Mouse (Mus musculus) midbrain, embryonic 12.5 days (tissue): Measurements from ENCODE around the gene Malsu1. TPM values are rescaled to one million over a fixed set of nuclear protein-coding genes. Genes with fewer than 3 reads are reported as not detected.

ENCODE experiments used
- ATAC-seq: fragments of 200-750 bp; cut with Nextera tagmentation; 2 replicates; pipeline ENCODE4 v1.8.0; 2017; ENCODE audit warnings: low read depth, moderate TSS enrichment, moderate library complexity; ENCODE audit not compliant: low FRiP score
- H3K27ac ChIP-seq: fragments of 300-500 bp; sonication (generic); replicated peaks from 2 replicates; pipeline ENCODE4 v1.5.1; 2016; ENCODE audit warnings: mild to moderate bottlenecking
- H3K27me3 ChIP-seq: fragments of 300-500 bp; sonication (generic); 2 replicates; pipeline ENCODE4 v1.6.1; 2016; ENCODE audit warnings: mild to moderate bottlenecking
- H3K36me3 ChIP-seq: fragments of 300-500 bp; sonication (generic); 2 replicates; pipeline ENCODE4 v1.6.1; 2016
- H3K4me1 ChIP-seq: fragments of 300-500 bp; sonication (generic); 2 replicates; pipeline ENCODE4 v1.6.1; 2016
- H3K4me2 ChIP-seq: fragments of 300-500 bp; sonication (generic); replicated peaks from 2 replicates; pipeline ENCODE4 v1.6.1; 2016; ENCODE audit warnings: mild to moderate bottlenecking, moderate library complexity
- H3K4me3 ChIP-seq: fragments of 300-500 bp; sonication (generic); 2 replicates; pipeline ENCODE4 v1.5.1; 2016; ENCODE audit warnings: mild to moderate bottlenecking
- H3K9ac ChIP-seq: fragments of 300-500 bp; sonication (generic); replicated peaks from 2 replicates; pipeline ENCODE4 v1.6.1; 2016; ENCODE audit warnings: mild to moderate bottlenecking, moderate library complexity
- H3K9me3 ChIP-seq: fragments of 300-500 bp; sonication (generic); 2 replicates; pipeline ENCODE4 v1.6.1; 2016; ENCODE audit warnings: mild to moderate bottlenecking
- WGBS: fragments of 180-500 bp; shearing (Covaris S2); methylation state at CpG from one replicate; pipeline ENCODE4 v1.1.7; 2016; 5-methylcytosine and 5-hydroxymethylcytosine counted together
- polyA plus RNA-seq: library from polyadenylated mRNA; unstranded; fragments of >200 nt; fragmentation: Nextera tagmentation; extraction: Ambion mirVana; gene quantifications from 2 replicates; pipeline ENCODE4 v1.2.1, GENCODE M21; 2016

Malsu1 gene
- 60.9 and 67.0 TPM in 2 replicates for polyA plus RNA-seq

DNA sequence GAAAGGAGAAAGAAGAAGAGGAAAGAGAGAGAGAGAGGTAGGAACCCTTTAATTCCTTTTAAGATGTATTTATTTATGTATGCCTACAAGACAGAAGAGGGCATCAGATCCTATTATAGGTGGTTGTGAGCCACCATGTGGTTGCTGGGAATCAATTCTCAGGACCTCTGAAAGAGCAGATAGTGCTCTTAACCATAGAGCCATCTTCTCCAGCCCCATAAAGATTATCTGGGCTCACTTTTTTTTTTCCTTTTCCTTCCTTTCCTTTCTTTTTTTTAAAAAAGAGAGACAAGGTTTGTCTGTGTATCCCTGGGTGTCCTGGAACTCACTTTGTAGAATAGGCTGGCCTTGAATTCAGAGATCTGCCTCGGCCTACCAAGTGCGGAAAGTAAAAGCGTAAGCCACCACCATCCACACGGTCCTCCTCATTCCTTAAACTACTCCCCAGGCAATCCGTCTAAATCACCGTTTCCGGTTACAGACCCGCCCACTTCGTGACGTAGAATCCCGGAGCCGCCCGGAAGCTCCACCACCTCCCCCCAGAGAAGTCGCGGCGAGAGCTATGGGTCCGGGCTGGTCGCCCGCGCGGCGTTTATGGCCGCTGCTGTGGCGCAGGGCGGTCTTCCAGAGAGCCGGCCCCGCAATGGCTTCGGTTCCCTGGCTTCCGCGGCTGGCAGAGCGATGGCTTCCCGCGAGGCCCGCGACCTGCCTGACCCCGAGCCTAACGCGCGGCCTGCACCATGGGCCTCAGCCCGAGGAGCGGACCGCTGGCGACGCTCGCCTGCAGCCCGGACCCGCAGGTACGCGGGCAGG lies at the start of gene Malsu1:
TSS of gene Malsu1 (plus strand) at position 492 of the 813 bp plus-strand sequence.
- H3K9me3 ChIP-seq, result no peaks in the 10 kb centered on the region
- H3K4me3 ChIP-seq, result peak within 1 kb of the TSS; percentile 98
- H3K4me1 ChIP-seq, result peaks cover 14% of the 10 kb centered on the region
- peak; percentile 96 for ATAC-seq
- H3K9ac ChIP-seq, result peak within 1 kb of the TSS; percentile 89
- peak within 1 kb of the TSS; percentile 82 for H3K27ac ChIP-seq
- no peaks in the 10 kb centered on the region for H3K27me3 ChIP-seq
- peak within 1 kb of the TSS; percentile 93 for H3K4me2 ChIP-seq
- WGBS, result under 1% methylated on average over 49 of the region's 49 CpGs
- no peaks in the 10 kb centered on the region for H3K36me3 ChIP-seq

DNA sequence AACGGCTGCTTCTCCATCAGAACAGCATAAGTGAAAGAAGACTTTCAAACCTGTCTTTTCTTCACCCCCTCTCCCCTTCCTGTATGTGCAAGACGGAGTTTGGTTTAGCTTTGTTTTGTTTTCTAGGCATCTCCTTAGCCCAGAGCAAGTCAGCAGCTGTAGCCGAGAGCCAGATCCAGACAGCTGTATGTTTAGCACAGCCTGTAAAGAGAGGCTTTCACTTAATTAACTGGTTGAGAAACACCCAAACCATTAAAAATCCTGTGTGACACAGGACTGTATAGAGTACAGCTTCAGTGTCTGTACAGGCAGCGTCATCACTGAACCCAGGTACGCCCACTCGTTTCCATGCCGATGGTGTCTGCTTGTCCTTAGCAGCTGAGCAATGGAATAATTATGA lies 48.3 kb upstream of the Malsu1 start:
- H3K4me2 ChIP-seq, result no peak overlapping the region
- no peak overlapping the region for H3K4me3 ChIP-seq
- WGBS, result 89% methylated on average over 7 of the region's 7 CpGs
- no peak overlapping the region for H3K27ac ChIP-seq
- peaks cover 13% of the 10 kb centered on the region for H3K4me1 ChIP-seq
- no peaks in the 10 kb centered on the region for H3K36me3 ChIP-seq
- no peaks in the 10 kb centered on the region for H3K9me3 ChIP-seq
- no peaks in the 10 kb centered on the region for H3K27me3 ChIP-seq
- no peak for ATAC-seq
- no peak overlapping the region for H3K9ac ChIP-seq

DNA sequence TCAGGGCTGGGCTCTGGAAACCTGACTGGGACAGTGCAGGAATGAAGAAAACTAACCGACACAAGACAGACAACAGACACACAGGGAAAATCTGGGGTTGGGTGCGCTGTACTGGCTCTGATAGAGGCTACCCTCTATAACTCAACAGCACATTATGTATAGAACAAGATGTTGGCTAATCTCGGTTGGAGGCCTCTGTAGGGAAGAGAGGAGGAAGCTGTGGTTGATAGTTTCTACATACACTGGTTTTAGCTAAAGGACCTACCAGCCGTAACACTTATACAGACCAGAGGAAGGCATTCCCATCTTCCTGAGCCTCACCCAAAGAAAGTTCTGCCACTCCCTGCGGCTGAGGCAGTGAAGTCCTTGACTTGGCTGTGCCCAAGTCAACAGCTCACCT lies 47.1 kb upstream of the Malsu1 start:
- no peak for ATAC-seq
- no peaks in the 10 kb centered on the region for H3K27me3 ChIP-seq
- 93% methylated on average over 5 of the region's 5 CpGs for WGBS

DNA sequence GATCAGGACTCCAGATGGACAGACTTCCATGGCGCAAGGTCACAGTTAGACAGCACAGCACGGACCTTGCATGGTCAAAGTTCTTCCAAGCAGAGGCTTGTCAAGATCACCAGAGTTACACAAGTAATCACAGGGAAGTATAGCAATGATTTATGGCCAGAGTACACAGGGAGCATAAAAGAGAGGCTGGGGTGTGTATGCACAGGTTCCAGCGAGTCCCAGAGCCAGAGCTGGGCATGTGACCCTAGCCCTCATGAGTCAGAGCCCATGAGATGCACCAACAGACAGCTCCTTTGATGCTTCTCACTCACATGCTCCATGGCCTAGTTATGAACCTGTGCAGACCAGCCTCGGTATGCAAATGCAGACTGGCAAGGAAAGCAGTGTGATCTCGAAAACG lies 45.6 kb upstream of the Malsu1 start:
- no peaks in the 10 kb centered on the region for H3K27me3 ChIP-seq
- WGBS, result 89% methylated on average over 6 of the region's 6 CpGs
- no peak overlapping the region for H3K27ac ChIP-seq
- H3K9ac ChIP-seq, result no peak overlapping the region
- H3K4me3 ChIP-seq, result no peak overlapping the region
- H3K36me3 ChIP-seq, result no peaks in the 10 kb centered on the region
- H3K4me1 ChIP-seq, result no peaks in the 10 kb centered on the region
- ATAC-seq, result no peak
- no peak overlapping the region for H3K4me2 ChIP-seq
- H3K9me3 ChIP-seq, result no peaks in the 10 kb centered on the region

More for the DNA sequence above, 47.1 kb upstream of the Malsu1 start:
- Histone ChIP-seq H3K4me3 (no peak overlapping the region), H3K4me2 (no peak overlapping the region), H3K27ac (no peak overlapping the region), H3K36me3 (no peaks in the 10 kb centered on the region), H3K9ac (no peak overlapping the region), H3K4me1 (peaks cover 2% of the 10 kb centered on the region; the same call in 1 of the 2 replicates), H3K9me3 (no peaks in the 10 kb centered on the region)

DNA sequence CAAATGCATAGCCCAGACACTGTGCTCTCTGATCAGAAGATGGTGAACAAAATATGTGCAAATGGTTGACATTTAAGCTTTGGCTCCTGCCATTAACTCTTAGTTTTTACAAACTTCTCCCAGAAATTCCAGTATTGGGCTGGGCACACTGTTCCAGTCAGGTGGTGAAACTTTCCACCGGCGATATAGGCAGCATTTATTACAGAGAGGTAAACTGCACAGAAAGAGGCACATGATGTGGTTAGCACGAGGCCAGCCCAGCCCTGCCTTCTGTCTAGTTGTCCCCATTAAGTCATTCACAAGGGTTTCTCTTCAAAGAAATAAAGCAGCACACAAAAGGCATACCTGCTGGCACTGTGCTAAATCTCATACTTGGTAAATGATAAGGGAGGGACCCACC lies 44.9 kb upstream of the Malsu1 start:
- H3K27ac ChIP-seq, result no peak overlapping the region
- H3K9me3 ChIP-seq, result no peaks in the 10 kb centered on the region
- no peak overlapping the region for H3K4me2 ChIP-seq
- no peak overlapping the region for H3K4me3 ChIP-seq
- 89% methylated on average over 3 of the region's 3 CpGs for WGBS
- H3K27me3 ChIP-seq, result no peaks in the 10 kb centered on the region
- no peak for ATAC-seq
- no peaks in the 10 kb centered on the region for H3K36me3 ChIP-seq
- H3K4me1 ChIP-seq, result no peaks in the 10 kb centered on the region
- no peak overlapping the region for H3K9ac ChIP-seq

GRCm38 (mm10) chr6:49031230-49031629 lies 42.4 kb upstream of the Malsu1 start:
- 85% methylated on average over 4 of the region's 4 CpGs for WGBS
- Histone ChIP-seq H3K36me3 (no peaks in the 10 kb centered on the region), H3K4me2 (no peak overlapping the region), H3K4me3 (no peak overlapping the region), H3K27ac (no peak overlapping the region), H3K27me3 (peaks cover 8% of the 10 kb centered on the region), H3K4me1 (no peaks in the 10 kb centered on the region), H3K9ac (no peak overlapping the region), H3K9me3 (no peaks in the 10 kb centered on the region)
- ATAC-seq, result no peak

DNA sequence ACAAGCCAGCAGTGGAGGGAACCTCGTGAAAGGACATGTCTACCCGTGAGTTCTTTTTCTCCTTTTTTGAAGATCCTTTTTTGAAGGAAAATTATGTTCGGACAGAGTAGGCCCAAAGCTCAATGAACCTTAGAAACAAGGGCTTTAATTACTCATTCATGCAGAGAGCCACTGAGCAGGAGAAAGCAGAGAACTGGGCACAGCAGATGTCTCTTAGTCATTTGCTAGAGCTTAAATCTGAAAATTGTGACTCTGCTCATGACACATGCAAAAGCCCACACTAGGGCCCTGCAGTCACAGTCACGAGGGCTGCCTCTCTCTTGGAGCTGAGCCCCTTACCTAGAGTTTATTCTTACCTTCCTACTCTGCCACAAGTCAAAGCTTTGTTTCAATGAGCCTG lies 40.8 kb upstream of the Malsu1 start:
- 73% methylated on average over 4 of the region's 4 CpGs for WGBS

GRCm38 (mm10) chr6:49036275-49037267 lies 37.0 kb upstream of the Malsu1 start, which contains the start of gene Gpnmb:
Gpnmb (plus strand) TSS chr6:49036546.
- 0 out of 2 replicates have a peak, but pooled peaks cover 6% of the 10 kb centered on the region for H3K4me1 ChIP-seq
- H3K4me3 ChIP-seq, result no peak within 1 kb of the TSS

More for the DNA sequence above, 40.8 kb upstream of the Malsu1 start:
- Histone ChIP-seq H3K4me1 (0 out of 2 replicates have a peak, but pooled peaks cover 6% of the 10 kb centered on the region), H3K9ac (no peak overlapping the region), H3K4me2 (no peak overlapping the region), H3K27me3 (peaks cover 23% of the 10 kb centered on the region), H3K36me3 (no peaks in the 10 kb centered on the region), H3K9me3 (no peaks in the 10 kb centered on the region), H3K4me3 (no peak overlapping the region), H3K27ac (no peak overlapping the region)
- no peak for ATAC-seq

DNA sequence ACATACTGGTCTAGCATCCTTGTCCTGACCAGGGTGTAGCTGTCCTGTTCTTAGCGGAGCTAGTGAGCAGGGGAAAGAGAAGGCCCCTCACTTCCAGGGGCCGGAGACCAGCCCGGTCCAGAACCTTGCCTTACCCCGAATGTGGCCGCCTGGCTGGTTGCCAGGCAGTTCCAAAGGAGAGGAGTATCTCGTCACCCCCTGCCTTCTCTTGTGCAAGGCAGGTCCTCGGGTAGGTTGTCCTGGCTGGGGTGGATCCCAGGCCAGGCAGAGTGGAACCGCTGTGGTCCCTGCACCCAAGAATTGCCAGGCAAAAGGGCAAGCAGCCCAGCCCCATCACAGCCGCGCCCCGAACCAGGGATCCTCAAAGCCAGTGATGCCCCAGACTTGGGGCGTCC lies 36.3 kb upstream of the Malsu1 start:
- Histone ChIP-seq H3K9ac (no peak overlapping the region), H3K4me3 (no peak overlapping the region), H3K27ac (no peak overlapping the region), H3K9me3 (no peaks in the 10 kb centered on the region), H3K27me3 (peaks cover 26% of the 10 kb centered on the region), H3K36me3 (no peaks in the 10 kb centered on the region), H3K4me1 (0 out of 2 replicates have a peak, but pooled peaks cover 6% of the 10 kb centered on the region), H3K4me2 (no peak overlapping the region)
- 76% methylated on average over 12 of the region's 12 CpGs for WGBS
- no peak for ATAC-seq

More at GRCm38 (mm10) chr6:49036275-49037267, 37.0 kb upstream of the Malsu1 start, which contains the start of gene Gpnmb:
- no peak within 1 kb of the TSS for H3K9ac ChIP-seq
- peaks cover 26% of the 10 kb centered on the region for H3K27me3 ChIP-seq
- H3K4me2 ChIP-seq, result peak within 1 kb of the TSS; percentile 29
- no peak within 1 kb of the TSS for H3K27ac ChIP-seq
- no peak for ATAC-seq
- 41% methylated on average over 28 of the region's 28 CpGs for WGBS
- no peaks in the 10 kb centered on the region for H3K9me3 ChIP-seq
- no peaks in the 10 kb centered on the region for H3K36me3 ChIP-seq

DNA sequence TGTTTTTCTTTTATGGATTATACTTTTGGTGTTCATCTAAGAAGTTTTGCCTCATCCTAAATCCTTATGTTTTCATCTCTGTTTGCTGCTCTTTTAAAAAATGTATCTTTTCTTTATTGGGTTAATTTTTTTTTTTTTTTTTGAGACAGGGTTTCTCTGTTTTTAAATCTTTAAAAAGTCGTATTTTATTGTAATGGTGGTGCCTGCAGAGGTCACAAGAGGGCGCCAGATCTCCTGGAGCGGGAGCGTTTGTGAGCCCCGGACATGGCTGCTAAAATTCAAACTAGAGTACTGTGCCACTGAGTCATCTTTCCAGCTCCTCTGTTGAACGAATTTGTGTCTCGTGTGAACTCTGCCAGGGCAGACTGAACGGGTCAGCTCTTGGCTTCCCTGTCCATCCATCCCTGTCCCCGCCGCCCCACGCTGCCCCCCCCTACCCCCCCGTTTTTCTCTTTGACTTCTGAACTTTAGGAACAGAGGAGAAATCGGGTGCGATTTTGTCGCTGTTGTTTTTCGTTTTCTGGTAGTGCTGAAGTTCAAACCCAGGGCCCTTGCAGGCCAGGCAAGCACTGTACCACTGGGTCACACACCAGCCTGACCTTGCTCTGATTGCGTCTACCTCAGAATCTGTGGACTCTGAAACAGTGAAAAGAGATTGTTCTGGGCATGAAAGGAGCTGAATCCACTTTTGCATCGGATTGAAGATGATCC lies 34.0 kb upstream of the Malsu1 start:
- no peaks in the 10 kb centered on the region for H3K36me3 ChIP-seq
- H3K4me2 ChIP-seq, result peak overlapping the region; percentile 47
- 11% methylated on average over 18 of the region's 18 CpGs for WGBS
- H3K27ac ChIP-seq, result no peak overlapping the region
- H3K9ac ChIP-seq, result peak overlapping the region; percentile 46
- 0 out of 2 replicates have a peak, but pooled peaks cover 6% of the 10 kb centered on the region for H3K4me1 ChIP-seq
- ATAC-seq, result peak; percentile 47; the same call in 1 of the 2 replicates
- H3K4me3 ChIP-seq, result peak overlapping the region; percentile 35
- H3K27me3 ChIP-seq, result peaks cover 26% of the 10 kb centered on the region
- H3K9me3 ChIP-seq, result no peaks in the 10 kb centered on the region

DNA sequence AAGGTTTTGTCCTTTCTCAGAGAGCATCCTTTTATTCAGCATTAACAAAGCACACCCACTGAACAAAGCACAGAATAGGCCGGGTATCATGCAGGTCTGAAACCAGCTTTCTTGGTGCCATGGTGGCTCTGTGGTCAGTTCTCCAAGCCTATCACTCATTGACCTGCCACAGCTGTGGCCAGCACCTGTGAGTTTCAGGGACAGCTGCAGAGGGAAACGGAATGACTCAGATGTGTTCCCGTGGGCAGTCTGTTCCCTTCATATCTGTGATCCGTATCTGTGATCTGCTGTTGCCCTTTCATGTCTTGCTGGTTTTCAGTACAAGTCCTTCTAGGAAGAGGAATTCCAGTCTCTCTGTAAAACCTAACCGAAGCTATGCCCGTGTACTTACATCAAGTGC lies 27.1 kb upstream of the Malsu1 start:
- Histone ChIP-seq H3K27me3 (peaks cover 4% of the 10 kb centered on the region; the same call in 1 of the 2 replicates), H3K27ac (no peak overlapping the region), H3K36me3 (no peaks in the 10 kb centered on the region), H3K4me3 (no peak overlapping the region), H3K9me3 (no peaks in the 10 kb centered on the region), H3K4me1 (no peaks in the 10 kb centered on the region), H3K9ac (no peak overlapping the region), H3K4me2 (no peak overlapping the region)
- ATAC-seq, result no peak
- WGBS, result 67% methylated on average over 6 of the region's 6 CpGs
